Mouse (Mus musculus): ENCODE results near the gene Clstn3. TPM values are rescaled to one million over a fixed set of nuclear protein-coding genes. Genes with fewer than 3 reads are reported as not detected.
"Not testable (repeated sequence)": the region's sequence is repeated elsewhere in the genome, so short reads cannot be mapped to it uniquely, and the experiment has no call there.

The Clstn3 gene
- polyA plus RNA-seq, 1 experiment from 2014 or later = 12.8 TPM

GRCm38 (mm10) chr6:124415347-124416088 lies 49.1 kb downstream of the Clstn3 start:
- WGBS = 7% methylated on average over 21 of the region's 21 CpGs
- Histone ChIP-seq H3K9ac (peak overlapping the region; percentile 74), H3K9me3 (no peaks in the 10 kb centered on the region), H3K4me1 (peaks cover 20% of the 10 kb centered on the region), H3K36me3 (peaks cover 24% of the 10 kb centered on the region), H3K27me3 (no peaks in the 10 kb centered on the region), H3K4me3 (peak overlapping the region; percentile 87), H3K4me2 (replicated peaks) (peak overlapping the region; percentile 85), H3K27ac (peak overlapping the region; percentile 86)
- peak; percentile 44 for ATAC-seq (ENCODE audit: low FRiP score, low read depth)

- WGBS = 2% methylated on average over 26 of the region's 36 CpGs
- Histone ChIP-seq H3K4me3 (peak within 1 kb of the TSS; percentile 87), H3K27me3 (no peaks in the 10 kb centered on the region), H3K4me2 (replicated peaks) (peak within 1 kb of the TSS; percentile 85), H3K27ac (peak within 1 kb of the TSS; percentile 86), H3K36me3 (peaks cover 24% of the 10 kb centered on the region), H3K4me1 (peaks cover 20% of the 10 kb centered on the region), H3K9ac (peak within 1 kb of the TSS; percentile 88), H3K9me3 (no peaks in the 10 kb centered on the region)
- ATAC-seq (ENCODE audit: low FRiP score, low read depth) = peak; percentile 94
Observed at GRCm38 (mm10) chr6:124414927-124415325, 49.7 kb downstream of the Clstn3 start, which contains the start of gene Pex5. Pex5 (minus strand) TSS chr6:124415067.

- peak; percentile 65 for ATAC-seq (ENCODE audit: low FRiP score, low read depth)
- Histone ChIP-seq H3K27ac (peak overlapping the region; percentile 65), H3K4me2 (replicated peaks) (peak overlapping the region; percentile 85), H3K9me3 (no peaks in the 10 kb centered on the region), H3K4me1 (peaks cover 20% of the 10 kb centered on the region), H3K36me3 (peaks cover 24% of the 10 kb centered on the region), H3K4me3 (peak overlapping the region; percentile 87), H3K9ac (peak overlapping the region; percentile 88), H3K27me3 (no peaks in the 10 kb centered on the region)
- 2% methylated on average over 43 of the region's 45 CpGs for WGBS
Observed at GRCm38 (mm10) chr6:124414150-124414926, 50.3 kb downstream of the Clstn3 start.

- Histone ChIP-seq H3K9ac (peak overlapping the region; percentile 88), H3K36me3 (peaks cover 30% of the 10 kb centered on the region), H3K4me2 (replicated peaks) (peak overlapping the region; percentile 85), H3K27ac (peak overlapping the region; percentile 65; the same call in 1 of the 2 replicates), H3K4me3 (peak overlapping the region; percentile 87), H3K9me3 (no peaks in the 10 kb centered on the region), H3K4me1 (peaks cover 20% of the 10 kb centered on the region), H3K27me3 (no peaks in the 10 kb centered on the region)
- ATAC-seq (ENCODE audit: low FRiP score, low read depth) = no peak
- WGBS = 74% methylated on average over 3 of the region's 3 CpGs
Observed at GRCm38 (mm10) chr6:124413770-124414149, 50.8 kb downstream of the Clstn3 start.

GRCm38 (mm10) chr6:124408355-124408754 lies 56.2 kb downstream of the Clstn3 start:
- H3K9ac ChIP-seq = no peak overlapping the region
- no peak overlapping the region for H3K27ac ChIP-seq
- no peak for ATAC-seq (ENCODE audit: low FRiP score, low read depth)
- no peak overlapping the region for H3K4me3 ChIP-seq
- no peak overlapping the region for H3K4me2 ChIP-seq (replicated peaks)
- WGBS = 88% methylated on average over 5 of the region's 5 CpGs
- peaks cover 80% of the 10 kb centered on the region for H3K36me3 ChIP-seq
- H3K27me3 ChIP-seq = no peaks in the 10 kb centered on the region
- H3K9me3 ChIP-seq = no peaks in the 10 kb centered on the region
- peaks cover 3% of the 10 kb centered on the region; the same call in 1 of the 2 replicates for H3K4me1 ChIP-seq

- ATAC-seq (ENCODE audit: low FRiP score, low read depth) = peak; percentile 18; the same call in 1 of the 2 replicates
- no peaks in the 10 kb centered on the region for H3K27me3 ChIP-seq
- no peak overlapping the region for H3K27ac ChIP-seq
- no peaks in the 10 kb centered on the region for H3K4me1 ChIP-seq
- no peak overlapping the region for H3K4me3 ChIP-seq
- H3K36me3 ChIP-seq = peaks cover 81% of the 10 kb centered on the region
- H3K4me2 ChIP-seq (replicated peaks) = no peak overlapping the region
- no peak overlapping the region for H3K9ac ChIP-seq
- no peaks in the 10 kb centered on the region for H3K9me3 ChIP-seq
Observed at GRCm38 (mm10) chr6:124407180-124407579, 57.4 kb downstream of the Clstn3 start.

- no peaks in the 10 kb centered on the region for H3K4me1 ChIP-seq
- H3K4me2 ChIP-seq (replicated peaks) = no peak overlapping the region
- H3K4me3 ChIP-seq = no peak overlapping the region
- 93% methylated on average over 10 of the region's 10 CpGs for WGBS
- H3K27me3 ChIP-seq = no peaks in the 10 kb centered on the region
- no peak overlapping the region for H3K9ac ChIP-seq
- no peaks in the 10 kb centered on the region for H3K9me3 ChIP-seq
- H3K27ac ChIP-seq = no peak overlapping the region
- peaks cover 80% of the 10 kb centered on the region for H3K36me3 ChIP-seq
- ATAC-seq (ENCODE audit: low FRiP score, low read depth) = no peak
Observed at GRCm38 (mm10) chr6:124406326-124406725, 58.3 kb downstream of the Clstn3 start.

- Histone ChIP-seq H3K27ac (no peak overlapping the region), H3K27me3 (no peaks in the 10 kb centered on the region), H3K4me2 (replicated peaks) (no peak overlapping the region), H3K36me3 (peaks cover 85% of the 10 kb centered on the region), H3K4me1 (no peaks in the 10 kb centered on the region), H3K9ac (no peak overlapping the region), H3K9me3 (no peaks in the 10 kb centered on the region), H3K4me3 (no peak overlapping the region)
- WGBS = over 99% methylated on average over 6 of the region's 6 CpGs
- ATAC-seq (ENCODE audit: low FRiP score, low read depth) = no peak
Observed at GRCm38 (mm10) chr6:124399738-124400137, 64.9 kb downstream of the Clstn3 start.

- ATAC-seq (ENCODE audit: low FRiP score, low read depth); H3K27me3 ChIP-seq; H3K9me3 ChIP-seq; H3K4me3 ChIP-seq; H3K9ac ChIP-seq; H3K27ac ChIP-seq; H3K4me2 ChIP-seq (replicated peaks); H3K4me1 ChIP-seq: not testable (repeated sequence)
- H3K36me3 ChIP-seq = peaks cover 42% of the 10 kb centered on the region
- 95% methylated on average over 3 of the region's 3 CpGs for WGBS
Observed at GRCm38 (mm10) chr6:124394991-124395390, 69.6 kb downstream of the Clstn3 start.

Other genes with a start within 250 kb of the Clstn3 start
- gene Vmn2r27, start 232.9 kb downstream of the Clstn3 start, polyA plus RNA-seq (2015; fragmentation: Nextera tagmentation; extraction: Ambion mirVana) = not detected in 2 replicates
- not detected in 2 replicates for gene Cd163, start 160.1 kb downstream of the Clstn3 start, polyA plus RNA-seq (2015; fragmentation: Nextera tagmentation; extraction: Ambion mirVana)
- gene Pex5, start 49.7 kb downstream of the Clstn3 start, polyA plus RNA-seq (2015; fragmentation: Nextera tagmentation; extraction: Ambion mirVana) = 50.4 and 54.5 TPM in 2 replicates
- 0.60 and 0.72 TPM in 2 replicates for gene C1rl, start 28.3 kb upstream of the Clstn3 start, polyA plus RNA-seq (2015; fragmentation: Nextera tagmentation; extraction: Ambion mirVana)
- 0.80 and 1.3 TPM in 2 replicates for gene C1ra, start 47.6 kb upstream of the Clstn3 start, polyA plus RNA-seq (2015; fragmentation: Nextera tagmentation; extraction: Ambion mirVana)
- 1.8 and 1.9 TPM in 2 replicates for gene C1s1, start 77.6 kb upstream of the Clstn3 start, polyA plus RNA-seq (2015; fragmentation: Nextera tagmentation; extraction: Ambion mirVana)
- gene C1rb, start 105.5 kb upstream of the Clstn3 start, polyA plus RNA-seq (2015; fragmentation: Nextera tagmentation; extraction: Ambion mirVana) = not detected in 2 replicates
- gene C1s2, start 171.3 kb upstream of the Clstn3 start, polyA plus RNA-seq (2015; fragmentation: Nextera tagmentation; extraction: Ambion mirVana) = 0.24 TPM in 1 of 2 replicates, not detected in the other
- gene Lpcat3, start 198.2 kb upstream of the Clstn3 start, polyA plus RNA-seq (2015; fragmentation: Nextera tagmentation; extraction: Ambion mirVana) = 56.4 and 57.0 TPM in 2 replicates
- 190 and 201 TPM in 2 replicates for gene Emg1, start 247.4 kb upstream of the Clstn3 start, polyA plus RNA-seq (2015; fragmentation: Nextera tagmentation; extraction: Ambion mirVana)
- gene Phb2, start 247.5 kb upstream of the Clstn3 start, polyA plus RNA-seq (2015; fragmentation: Nextera tagmentation; extraction: Ambion mirVana) = 324 and 325 TPM in 2 replicates